Mouse (Mus musculus) hindbrain, embryonic 12.5 days (tissue): ENCODE results near the gene Sytl2. TPM values are rescaled to one million over a fixed set of nuclear protein-coding genes. Genes with fewer than 3 reads are reported as not detected.
A peak's percentile ranks its signal among the peaks of the same experiment; 100 is the strongest.

Experiments
- ATAC-seq: fragments of 200-750 bp; cut with Nextera tagmentation; 2 replicates; pipeline ENCODE4 v1.8.0; 2017; ENCODE audit warnings: moderate TSS enrichment; ENCODE audit not compliant: low FRiP score
- H3K27ac ChIP-seq: fragments of 300-500 bp; sonication (generic); 2 replicates; pipeline ENCODE4 v1.5.1; 2016; ENCODE audit warnings: mild to moderate bottlenecking
- H3K27me3 ChIP-seq: fragments of 300-500 bp; sonication (generic); 2 replicates; pipeline ENCODE4 v1.6.1; 2016; ENCODE audit warnings: mild to moderate bottlenecking
- H3K36me3 ChIP-seq: fragments of 300-500 bp; sonication (generic); 2 replicates; pipeline ENCODE4 v1.6.1; 2016; ENCODE audit warnings: mild to moderate bottlenecking
- H3K4me1 ChIP-seq: fragments of 300-500 bp; sonication (generic); 2 replicates; pipeline ENCODE4 v1.6.1; 2016
- H3K4me2 ChIP-seq: fragments of 300-500 bp; sonication (generic); replicated peaks from 2 replicates; pipeline ENCODE4 v1.6.1; 2016; ENCODE audit warnings: mild to moderate bottlenecking
- H3K4me3 ChIP-seq: fragments of 300-500 bp; sonication (generic); 2 replicates; pipeline ENCODE4 v1.5.1; 2016; ENCODE audit warnings: mild to moderate bottlenecking
- H3K9ac ChIP-seq: fragments of 300-500 bp; sonication (generic); 2 replicates; pipeline ENCODE4 v1.6.1; 2016; ENCODE audit warnings: mild to moderate bottlenecking, moderate library complexity
- H3K9me3 ChIP-seq: fragments of 300-500 bp; sonication (generic); replicated peaks from 2 replicates; pipeline ENCODE4 v1.6.1; 2016; ENCODE audit warnings: mild to moderate bottlenecking
- WGBS: fragments of 180-500 bp; shearing (Covaris S2); methylation state at CpG from one replicate; pipeline ENCODE4 v1.1.7; 2016; 5-methylcytosine and 5-hydroxymethylcytosine counted together
- polyA plus RNA-seq: library from polyadenylated mRNA; unstranded; fragments of >200 nt; fragmentation: Nextera tagmentation; extraction: Ambion mirVana; gene quantifications from 2 replicates; pipeline ENCODE4 v1.2.1, GENCODE M21; 2016

Gene Sytl2
- polyA plus RNA-seq, 1 experiment from 2014 or later, result 5.6 TPM

- no peak for ATAC-seq
- Histone ChIP-seq H3K4me1 (no peaks in the 10 kb centered on the region), H3K4me2 (no peak overlapping the region), H3K4me3 (no peak overlapping the region), H3K9ac (no peak overlapping the region), H3K27ac (no peak overlapping the region), H3K27me3 (no peaks in the 10 kb centered on the region), H3K36me3 (no peaks in the 10 kb centered on the region), H3K9me3 (no peaks in the 10 kb centered on the region)
- 85% methylated on average over 12 of the region's 12 CpGs for WGBS
Measured at GRCm38 (mm10) chr7:90353488-90354228, 51.6 kb downstream of the Sytl2 start.

- no peaks in the 10 kb centered on the region for H3K4me1 ChIP-seq
- no peaks in the 10 kb centered on the region for H3K9me3 ChIP-seq
- H3K4me3 ChIP-seq, result no peak overlapping the region
- no peak for ATAC-seq
- H3K4me2 ChIP-seq, result no peak overlapping the region
- H3K27me3 ChIP-seq, result no peaks in the 10 kb centered on the region
- H3K9ac ChIP-seq, result no peak overlapping the region
- no peaks in the 10 kb centered on the region for H3K36me3 ChIP-seq
- WGBS, result 95% methylated on average over 2 of the region's 2 CpGs
- H3K27ac ChIP-seq, result no peak overlapping the region
Measured at GRCm38 (mm10) chr7:90354229-90354604, 52.2 kb downstream of the Sytl2 start.

GRCm38 (mm10) chr7:90355454-90355853 lies 53.4 kb downstream of the Sytl2 start:
- H3K36me3 ChIP-seq, result no peaks in the 10 kb centered on the region
- no peaks in the 10 kb centered on the region for H3K27me3 ChIP-seq
- 89% methylated on average over 3 of the region's 3 CpGs for WGBS
- no peaks in the 10 kb centered on the region for H3K9me3 ChIP-seq
- H3K4me1 ChIP-seq, result no peaks in the 10 kb centered on the region
- no peak overlapping the region for H3K27ac ChIP-seq
- no peak for ATAC-seq
- no peak overlapping the region for H3K4me3 ChIP-seq
- H3K4me2 ChIP-seq, result no peak overlapping the region
- H3K9ac ChIP-seq, result no peak overlapping the region

- H3K36me3 ChIP-seq, result no peaks in the 10 kb centered on the region
- H3K9me3 ChIP-seq, result no peaks in the 10 kb centered on the region
- no peak overlapping the region for H3K4me2 ChIP-seq
- 71% methylated on average over 2 of the region's 2 CpGs for WGBS
- no peak overlapping the region for H3K4me3 ChIP-seq
- H3K4me1 ChIP-seq, result no peaks in the 10 kb centered on the region
- no peak overlapping the region for H3K9ac ChIP-seq
- H3K27me3 ChIP-seq, result no peaks in the 10 kb centered on the region
- ATAC-seq, result no peak
- H3K27ac ChIP-seq, result no peak overlapping the region
Measured at GRCm38 (mm10) chr7:90355995-90356394, 53.9 kb downstream of the Sytl2 start.

- H3K4me2 ChIP-seq, result no peak overlapping the region
- no peaks in the 10 kb centered on the region for H3K27me3 ChIP-seq
- 73% methylated on average over 7 of the region's 7 CpGs for WGBS
- H3K4me3 ChIP-seq, result no peak overlapping the region
- H3K36me3 ChIP-seq, result no peaks in the 10 kb centered on the region
- no peak for ATAC-seq
- no peaks in the 10 kb centered on the region for H3K9me3 ChIP-seq
- H3K9ac ChIP-seq, result no peak overlapping the region
- no peak overlapping the region for H3K27ac ChIP-seq
- H3K4me1 ChIP-seq, result no peaks in the 10 kb centered on the region
Measured at GRCm38 (mm10) chr7:90362788-90363187, 60.7 kb downstream of the Sytl2 start.

- no peak overlapping the region for H3K9ac ChIP-seq
- no peaks in the 10 kb centered on the region for H3K36me3 ChIP-seq
- 82% methylated on average over 6 of the region's 6 CpGs for WGBS
- H3K4me1 ChIP-seq, result no peaks in the 10 kb centered on the region
- no peaks in the 10 kb centered on the region for H3K27me3 ChIP-seq
- no peak overlapping the region for H3K4me3 ChIP-seq
- H3K27ac ChIP-seq, result no peak overlapping the region
- no peak overlapping the region for H3K4me2 ChIP-seq
- ATAC-seq, result no peak
- no peaks in the 10 kb centered on the region for H3K9me3 ChIP-seq
Measured at GRCm38 (mm10) chr7:90370071-90370851, 68.2 kb downstream of the Sytl2 start.

GRCm38 (mm10) chr7:90372804-90373203 lies 70.8 kb downstream of the Sytl2 start:
- H3K4me1 ChIP-seq, result no peaks in the 10 kb centered on the region
- 66% methylated on average over 4 of the region's 4 CpGs for WGBS
- no peak overlapping the region for H3K27ac ChIP-seq
- no peaks in the 10 kb centered on the region for H3K9me3 ChIP-seq
- no peak for ATAC-seq
- H3K36me3 ChIP-seq, result no peaks in the 10 kb centered on the region
- H3K4me3 ChIP-seq, result no peak overlapping the region
- H3K4me2 ChIP-seq, result no peak overlapping the region
- no peak overlapping the region for H3K9ac ChIP-seq
- no peaks in the 10 kb centered on the region for H3K27me3 ChIP-seq

GRCm38 (mm10) chr7:90384411-90384810 lies 82.4 kb downstream of the Sytl2 start:
- H3K27me3 ChIP-seq, result no peaks in the 10 kb centered on the region
- WGBS, result 82% methylated on average over 2 of the region's 2 CpGs
- no peak for ATAC-seq

GRCm38 (mm10) chr7:90386885-90387459 lies 84.9 kb downstream of the Sytl2 start:
- Histone ChIP-seq H3K9ac (no peak overlapping the region), H3K9me3 (no peaks in the 10 kb centered on the region), H3K4me2 (peak overlapping the region; percentile 42), H3K36me3 (no peaks in the 10 kb centered on the region), H3K27me3 (no peaks in the 10 kb centered on the region), H3K4me3 (peak overlapping the region; percentile 12), H3K4me1 (peaks cover 5% of the 10 kb centered on the region), H3K27ac (no peak overlapping the region)
- 4% methylated on average over 8 of the region's 8 CpGs for WGBS
- ATAC-seq, result 0 out of 2 replicates have a peak, but pooled peaks have one; percentile 35

More at GRCm38 (mm10) chr7:90384411-90384810, 82.4 kb downstream of the Sytl2 start:
- Histone ChIP-seq H3K9me3 (no peaks in the 10 kb centered on the region), H3K27ac (no peak overlapping the region), H3K4me3 (no peak overlapping the region), H3K4me2 (no peak overlapping the region), H3K4me1 (peaks cover 5% of the 10 kb centered on the region), H3K36me3 (no peaks in the 10 kb centered on the region), H3K9ac (no peak overlapping the region)

- H3K4me3 ChIP-seq, result no peak overlapping the region
- H3K4me2 ChIP-seq, result no peak overlapping the region
- 25% methylated on average over 3 of the region's 3 CpGs for WGBS
- H3K9ac ChIP-seq, result no peak overlapping the region
- H3K27me3 ChIP-seq, result no peaks in the 10 kb centered on the region
- H3K27ac ChIP-seq, result no peak overlapping the region
- peaks cover 5% of the 10 kb centered on the region for H3K4me1 ChIP-seq
- no peak for ATAC-seq
- H3K36me3 ChIP-seq, result no peaks in the 10 kb centered on the region
- no peaks in the 10 kb centered on the region for H3K9me3 ChIP-seq
Measured at GRCm38 (mm10) chr7:90389765-90390164, 87.7 kb downstream of the Sytl2 start.

- Histone ChIP-seq H3K27ac (no peak overlapping the region), H3K4me1 (no peaks in the 10 kb centered on the region), H3K36me3 (no peaks in the 10 kb centered on the region), H3K27me3 (no peaks in the 10 kb centered on the region), H3K9ac (no peak overlapping the region), H3K9me3 (no peaks in the 10 kb centered on the region), H3K4me2 (no peak overlapping the region), H3K4me3 (no peak overlapping the region)
- 60% methylated on average over 4 of the region's 4 CpGs for WGBS
- ATAC-seq, result no peak
Measured at GRCm38 (mm10) chr7:90395073-90395472, 93.0 kb downstream of the Sytl2 start.

GRCm38 (mm10) chr7:90395928-90396327 lies 93.9 kb downstream of the Sytl2 start:
- Histone ChIP-seq H3K36me3 (no peaks in the 10 kb centered on the region), H3K4me2 (no peak overlapping the region), H3K27ac (no peak overlapping the region), H3K9me3 (no peaks in the 10 kb centered on the region), H3K4me1 (no peaks in the 10 kb centered on the region), H3K27me3 (no peaks in the 10 kb centered on the region), H3K4me3 (no peak overlapping the region), H3K9ac (no peak overlapping the region)
- WGBS, result 74% methylated on average over 5 of the region's 5 CpGs
- no peak for ATAC-seq
